Mouse (Mus musculus): ENCODE measurements around the gene Slc17a4.

Gene Slc17a4

DNA sequence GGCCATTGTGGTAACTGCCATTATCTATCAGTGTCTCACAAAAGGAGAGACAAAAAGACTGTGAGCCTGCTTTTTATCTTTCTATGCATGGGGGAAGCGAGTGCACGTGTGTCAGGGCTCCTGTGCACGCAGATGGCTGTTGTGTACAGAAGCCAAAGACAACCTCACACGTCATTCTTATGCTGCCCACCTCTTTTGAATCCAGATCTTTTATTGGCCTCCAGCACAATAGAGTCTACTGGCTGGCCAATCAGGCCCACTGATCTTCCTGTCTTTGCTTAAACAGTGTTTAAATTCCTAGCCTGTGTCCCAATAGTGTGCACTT, 21.6 kb downstream of the Slc17a4 start:
- DNase-seq (ENCODE audit: low read depth in 1 of 2, low spot score in 2 of 2): no peak

DNA sequence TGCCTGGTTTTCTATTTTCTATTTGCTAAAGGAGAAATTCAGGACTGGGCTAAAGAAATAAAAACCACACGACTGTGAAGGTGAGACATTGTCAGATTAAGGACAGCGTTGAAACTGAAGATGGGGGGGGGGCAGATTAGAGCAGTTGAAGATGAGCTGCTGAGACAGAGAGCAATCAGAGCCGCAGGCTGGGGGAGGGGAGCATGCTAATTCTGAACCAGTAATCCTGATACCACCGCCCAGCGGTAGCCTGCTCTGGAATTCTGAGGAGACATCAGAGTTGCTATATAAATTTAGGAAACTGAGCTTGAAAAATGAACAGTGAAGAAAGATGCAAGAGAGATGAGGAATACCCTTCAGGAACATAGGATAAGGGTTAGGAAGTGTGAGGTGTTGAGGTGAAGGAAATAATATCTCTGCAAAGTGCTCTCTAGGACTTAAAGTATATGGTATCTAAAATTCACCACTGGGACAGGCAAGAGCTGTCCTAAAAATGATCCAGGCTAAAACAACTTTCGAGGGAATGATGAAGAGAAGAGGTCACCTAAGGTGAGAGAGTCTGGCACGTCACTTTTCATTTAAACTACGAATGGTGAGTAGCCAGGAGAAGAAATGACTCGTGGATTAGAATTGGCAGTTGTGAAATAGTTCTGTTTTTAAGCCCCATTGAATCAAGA, 22.1 kb downstream of the Slc17a4 start:
- no peak for DNase-seq (ENCODE audit: low read depth in 1 of 2, low spot score in 2 of 2)

DNA sequence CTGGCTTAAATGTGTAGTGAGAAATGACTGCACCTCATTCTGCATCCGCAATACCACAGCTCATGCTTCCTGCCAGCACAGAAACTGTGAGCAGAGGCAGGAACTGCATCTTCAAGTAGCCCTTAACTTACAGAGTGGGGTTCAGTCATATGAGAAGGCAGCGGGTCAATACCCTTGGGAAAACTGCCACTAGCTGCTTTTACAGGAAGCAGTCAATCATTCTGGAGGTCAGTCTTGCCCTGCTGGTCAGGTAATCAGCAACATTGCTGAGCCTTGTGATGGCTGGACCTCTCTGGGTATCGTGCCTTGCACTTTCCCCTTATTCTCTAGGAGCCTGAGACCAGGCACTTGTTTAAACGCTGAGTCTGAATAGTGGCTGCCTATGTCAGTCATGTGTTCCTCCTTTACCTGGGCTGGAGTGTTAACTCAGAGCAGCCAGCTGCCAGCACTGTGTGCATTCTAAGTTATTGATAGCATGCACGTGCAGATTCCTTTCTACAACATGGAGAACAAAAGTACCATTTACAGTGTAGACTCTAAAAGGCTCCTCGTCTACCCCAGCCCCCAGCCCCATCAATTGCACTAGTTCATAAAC, 25.7 kb downstream of the Slc17a4 start:
- DNase-seq (ENCODE audit: low read depth in 1 of 2, low spot score in 2 of 2): no peak

DNA sequence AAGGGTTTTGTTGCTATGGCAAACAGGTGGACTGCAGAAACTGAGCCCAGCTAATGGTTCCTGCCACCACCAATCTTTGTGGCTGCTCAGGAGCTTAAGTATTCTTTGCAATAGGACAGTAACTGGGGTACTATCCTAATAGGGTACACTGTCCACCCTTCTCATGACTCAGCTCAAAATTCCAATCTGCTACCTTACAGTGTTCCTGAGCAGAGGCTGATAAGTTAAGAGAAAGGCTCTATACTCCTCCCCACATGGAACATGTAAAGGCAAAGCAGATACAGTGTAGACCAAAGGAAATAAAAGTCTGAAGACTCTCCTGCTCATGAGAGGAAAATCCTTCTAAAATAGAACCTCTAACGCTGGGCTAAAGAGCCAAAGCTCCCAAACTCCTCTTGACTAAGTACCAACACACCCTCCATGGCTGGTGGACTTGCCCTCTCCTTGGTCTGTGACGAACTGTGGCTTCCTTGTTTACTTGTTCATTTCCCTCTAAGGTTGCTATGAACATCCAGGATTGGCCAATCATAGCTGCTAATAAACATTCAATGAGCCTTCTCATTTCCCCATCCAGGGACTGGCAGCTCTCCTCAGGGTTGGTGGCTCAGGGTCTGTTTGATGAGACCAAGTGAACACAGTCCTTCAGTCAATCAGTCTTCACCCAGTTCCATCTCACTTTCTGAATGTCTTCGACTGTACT, 27.6 kb downstream of the Slc17a4 start:
- DNase-seq (ENCODE audit: low read depth in 1 of 2, low spot score in 2 of 2): no peak

DNA sequence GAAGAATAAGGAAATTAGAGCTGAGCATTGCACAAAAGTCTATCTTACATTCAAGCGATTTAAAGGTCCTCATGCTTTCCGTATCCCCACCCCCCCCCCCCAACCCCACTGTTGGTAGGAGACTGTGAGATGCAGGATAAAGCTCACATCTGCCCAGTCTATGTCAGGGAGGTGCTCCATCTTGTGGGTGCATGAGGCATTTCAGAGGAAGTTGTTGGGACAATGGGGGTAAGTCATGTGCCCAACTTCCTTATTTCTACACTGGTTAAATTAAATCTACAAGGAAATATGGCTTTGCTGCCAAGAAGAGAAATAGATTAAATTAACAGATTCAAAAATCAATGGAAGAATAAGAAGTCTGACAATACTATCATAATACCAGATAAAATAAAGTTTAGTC, 29.3 kb downstream of the Slc17a4 start:
- no peak for DNase-seq (ENCODE audit: low read depth in 1 of 2, low spot score in 2 of 2)

DNA sequence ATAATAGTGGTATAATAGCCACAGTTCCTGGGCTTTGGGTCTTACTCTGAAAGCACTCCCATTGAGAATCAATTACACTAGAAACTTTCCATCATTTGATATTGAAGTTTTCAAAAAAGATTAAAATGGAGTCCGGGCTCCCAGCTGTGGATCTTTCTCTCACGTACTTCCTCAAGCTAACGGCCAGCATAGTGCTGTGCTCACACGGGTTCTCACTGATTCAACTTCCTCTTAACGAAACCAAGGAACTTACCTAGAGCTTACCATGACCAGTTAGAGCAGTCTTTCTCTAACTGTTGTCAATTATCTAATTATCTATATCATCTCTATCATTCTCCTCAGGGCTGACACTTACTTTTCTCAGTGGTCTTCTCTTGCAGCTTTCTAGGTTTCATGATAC, 35.2 kb downstream of the Slc17a4 start:
- no peak for DNase-seq (ENCODE audit: low read depth in 1 of 2, low spot score in 2 of 2)

DNA sequence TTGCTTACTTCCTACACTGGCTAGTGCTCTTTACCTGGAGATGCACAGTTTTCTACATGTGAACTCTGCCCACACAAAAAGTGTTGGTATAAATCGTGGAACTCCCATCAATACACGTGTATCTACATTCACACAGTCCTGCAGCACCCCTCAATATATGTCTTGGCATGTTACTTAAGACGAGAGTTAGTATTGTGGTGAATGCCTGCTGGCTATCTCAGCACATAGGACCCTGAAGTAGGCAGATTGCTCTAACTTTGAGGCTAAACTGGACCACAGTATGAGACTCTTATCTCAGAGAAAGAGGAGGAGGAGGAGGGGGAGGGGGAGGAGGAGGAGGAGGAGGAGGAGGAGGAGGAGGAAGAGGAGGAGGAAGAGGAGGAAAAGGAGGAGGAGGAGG, 35.7 kb downstream of the Slc17a4 start:
- no peak for DNase-seq (ENCODE audit: low read depth in 1 of 2, low spot score in 2 of 2)

DNA sequence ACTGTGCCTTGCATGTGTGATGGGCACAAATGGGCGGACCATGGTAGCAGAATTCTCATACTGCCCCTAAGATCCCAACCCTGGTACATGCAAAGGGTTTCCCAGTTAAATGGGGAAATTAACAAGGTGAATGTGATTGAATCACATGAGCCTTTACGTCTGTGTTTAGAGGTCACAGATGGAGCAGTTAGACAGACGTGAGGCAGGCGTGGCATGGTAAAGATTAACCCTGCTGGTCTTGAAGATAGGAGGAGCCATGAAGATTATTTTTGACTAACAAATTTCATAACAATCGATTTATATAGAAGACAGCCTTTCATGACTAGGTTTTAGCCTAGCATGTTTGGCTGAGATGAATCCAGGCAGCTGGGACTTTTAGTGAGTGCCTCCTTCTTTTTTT, 41.7 kb downstream of the Slc17a4 start:
- no peak for DNase-seq (ENCODE audit: low read depth in 1 of 2, low spot score in 2 of 2)

DNA sequence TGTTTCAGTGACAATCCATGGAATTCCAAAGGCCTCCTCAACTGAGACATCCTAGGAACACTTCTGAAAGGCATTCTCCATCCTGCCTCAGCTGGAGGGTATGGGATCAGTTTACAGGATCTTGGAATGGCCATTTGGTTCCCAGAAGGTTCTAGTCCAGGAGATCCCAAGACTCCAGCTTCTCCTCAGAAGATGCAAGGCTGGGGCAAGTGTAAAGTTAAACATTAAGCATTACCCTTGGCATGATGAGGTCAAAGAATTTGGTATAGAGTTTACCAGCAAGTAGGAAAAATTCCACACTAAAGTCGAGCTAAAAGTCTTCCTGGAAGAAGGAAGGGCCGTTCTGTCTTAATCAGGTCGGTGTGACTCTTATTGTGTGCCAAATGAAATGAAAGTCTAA, 44.8 kb downstream of the Slc17a4 start:
- no peak for DNase-seq (ENCODE audit: low read depth in 1 of 2, low spot score in 2 of 2)

DNA sequence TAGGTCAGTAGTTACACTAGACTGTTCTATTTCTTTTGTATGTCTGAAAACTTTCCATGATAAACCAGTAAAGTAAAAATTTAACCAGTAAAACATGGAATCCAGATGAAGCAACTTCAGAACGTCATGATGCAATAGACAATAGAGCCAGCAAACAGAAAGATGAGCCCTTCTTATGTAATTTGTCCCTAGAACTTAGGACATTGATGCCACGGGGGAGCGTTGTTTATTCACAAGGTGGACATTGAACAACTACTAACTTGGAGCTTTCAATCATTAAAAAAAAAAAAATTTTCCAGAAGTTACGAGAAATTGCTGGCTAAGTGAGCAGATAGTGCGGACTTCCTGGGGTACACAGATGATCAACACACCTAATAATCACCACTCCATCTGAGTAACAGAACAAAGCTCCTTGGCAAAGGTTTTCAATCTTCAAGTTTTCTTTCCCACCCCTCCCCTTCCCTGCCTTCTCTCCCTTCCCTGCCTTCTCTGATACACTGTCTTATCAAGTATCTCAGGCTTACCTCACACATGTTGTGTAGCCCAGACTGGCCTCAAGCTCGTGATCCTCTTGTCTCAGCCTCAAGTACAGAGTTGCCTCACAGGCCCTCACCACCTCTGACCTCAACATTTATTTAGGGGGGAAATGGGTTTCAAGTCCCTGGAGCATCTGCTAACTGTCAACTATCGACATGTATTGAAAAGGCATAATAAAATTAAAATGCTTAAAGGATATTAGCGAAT, 45.8 kb downstream of the Slc17a4 start:
- DNase-seq (ENCODE audit: low read depth in 1 of 2, low spot score in 2 of 2): no peak

DNA sequence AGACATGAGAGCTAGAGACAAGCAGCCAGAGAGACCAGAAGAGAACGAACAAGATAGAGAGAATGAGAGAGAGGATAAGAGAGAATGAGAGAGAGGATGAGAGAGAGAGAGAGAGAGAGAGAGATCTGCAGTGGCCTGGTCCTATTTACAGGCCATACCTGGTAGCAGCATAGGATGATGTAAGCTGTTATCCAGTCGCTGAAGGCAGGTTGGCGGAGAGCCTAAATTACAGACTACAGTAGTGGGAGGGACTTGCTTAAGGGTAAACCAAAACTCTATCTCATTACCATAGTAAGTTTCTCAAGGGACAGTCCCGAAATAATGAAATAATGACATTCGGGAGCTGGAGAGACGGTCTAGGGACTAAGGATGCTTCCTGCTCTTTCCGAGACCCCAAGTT, 47.4 kb downstream of the Slc17a4 start, which contains the start of gene Slc17a1:
TSS of gene Slc17a1 (plus strand) at position 346 of the 400 bp plus-strand sequence.
- DNase-seq (ENCODE audit: low read depth in 1 of 2, low spot score in 2 of 2): no peak

DNA sequence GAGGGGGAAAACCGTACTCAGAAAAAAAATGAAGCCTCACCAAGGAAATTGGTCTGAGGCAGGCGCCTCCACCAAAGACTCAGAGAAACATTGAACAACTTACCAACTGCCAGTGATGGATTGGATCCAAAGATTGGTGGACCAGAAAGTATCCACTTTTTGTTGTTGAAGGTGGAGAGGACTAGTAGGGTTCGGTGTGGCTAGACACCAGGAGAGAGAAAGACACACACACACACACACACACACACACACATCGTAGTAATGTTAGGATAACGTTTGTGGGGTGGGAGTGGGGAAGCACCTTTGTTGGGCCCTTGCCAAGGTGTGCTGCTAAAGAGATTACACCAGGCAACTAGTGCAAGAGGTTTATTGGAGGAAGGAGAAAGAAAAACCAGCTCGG, 47.8 kb downstream of the Slc17a4 start:
- DNase-seq (ENCODE audit: low read depth in 1 of 2, low spot score in 2 of 2): no peak

DNA sequence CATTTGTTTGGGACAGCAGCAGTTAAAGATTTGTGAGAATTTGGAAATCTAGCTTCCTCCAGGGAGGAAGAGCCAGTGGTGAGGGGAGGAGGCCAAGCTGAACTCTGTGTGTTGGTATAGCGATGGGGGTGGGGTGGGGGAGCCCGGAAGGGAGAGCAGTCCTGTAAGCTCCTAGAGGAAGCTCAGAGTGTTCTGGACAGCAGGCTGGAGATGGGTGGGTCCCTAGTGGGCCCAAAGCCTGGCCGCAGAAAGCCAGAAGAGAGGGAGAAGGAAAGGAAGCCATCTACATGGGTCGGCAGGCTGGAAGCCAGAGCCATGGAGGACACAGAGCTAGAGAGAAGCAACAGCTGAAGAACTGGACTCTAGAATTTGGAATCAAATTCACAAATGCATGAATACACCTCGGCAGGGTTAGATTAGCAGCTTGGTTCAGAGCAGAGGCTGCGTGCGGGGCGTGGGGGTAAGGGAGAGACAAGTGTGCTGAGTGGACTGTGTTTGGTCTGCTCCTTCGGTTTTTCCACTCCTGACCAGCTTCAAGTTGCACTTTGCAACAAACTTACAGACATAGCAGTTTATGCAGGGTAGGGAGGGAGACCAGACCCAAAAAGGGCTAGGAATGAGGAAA, 48.6 kb downstream of the Slc17a4 start:
- DNase-seq (ENCODE audit: low read depth in 1 of 2, low spot score in 2 of 2): no peak

DNA sequence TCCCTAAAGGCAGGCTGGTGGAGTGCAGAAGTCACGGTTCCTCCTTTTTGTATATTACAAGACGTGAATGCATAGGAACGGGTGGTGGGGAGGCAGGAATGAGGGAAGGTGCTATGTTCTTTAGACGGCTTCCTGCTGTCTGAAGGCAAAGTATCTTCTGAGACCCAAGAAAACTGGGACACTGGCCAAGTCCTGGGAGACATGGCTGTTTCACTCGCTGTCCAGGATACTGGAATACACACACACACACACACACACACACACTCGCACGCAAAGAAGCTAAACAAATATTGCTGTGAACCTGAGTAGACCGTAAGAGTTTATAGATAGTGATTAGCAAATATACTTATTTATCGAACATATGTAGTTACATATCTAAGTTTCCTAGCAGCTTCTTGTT, 50.1 kb downstream of the Slc17a4 start:
- DNase-seq (ENCODE audit: low read depth in 1 of 2, low spot score in 2 of 2): no peak

DNA sequence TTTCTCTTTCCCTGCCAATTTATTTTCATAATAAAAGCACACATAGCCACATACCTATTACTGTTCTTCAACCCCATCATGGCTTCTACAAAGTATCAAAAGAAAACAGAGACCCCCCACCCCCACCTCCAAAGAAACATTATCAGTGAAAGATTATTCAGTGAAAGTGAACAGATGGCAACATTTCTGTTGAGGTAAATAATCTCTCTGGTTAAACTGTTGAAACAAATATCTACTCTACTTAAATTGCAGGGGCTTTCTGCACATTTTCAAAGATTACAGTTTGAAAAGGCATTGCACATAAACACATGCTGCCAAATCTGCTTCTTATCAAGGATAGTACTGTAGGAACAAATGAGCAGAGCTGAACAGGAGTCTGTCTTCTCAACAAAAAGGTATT, 53.0 kb downstream of the Slc17a4 start:
- DNase-seq (ENCODE audit: low read depth in 1 of 2, low spot score in 2 of 2): no peak

DNA sequence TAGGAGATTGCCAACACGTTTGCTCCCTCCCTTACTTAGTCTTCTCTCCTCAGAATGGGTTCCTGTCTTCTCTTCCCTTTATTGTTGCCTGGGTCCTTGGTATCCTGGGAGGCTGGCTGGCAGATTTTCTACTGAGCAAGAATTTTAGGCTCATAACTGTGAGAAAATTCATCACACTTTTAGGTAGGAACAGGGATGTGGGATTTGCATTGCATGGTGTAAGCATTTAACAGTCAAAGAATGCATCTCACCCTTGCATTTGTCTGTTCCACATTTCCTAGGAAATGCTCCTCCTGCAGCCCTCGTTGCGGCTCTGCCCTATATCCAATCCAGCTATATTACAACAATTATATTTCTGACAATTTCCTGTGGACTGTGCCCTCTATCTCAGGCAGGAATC, 58.4 kb downstream of the Slc17a4 start:
- DNase-seq (ENCODE audit: low read depth in 1 of 2, low spot score in 2 of 2): no peak

DNA sequence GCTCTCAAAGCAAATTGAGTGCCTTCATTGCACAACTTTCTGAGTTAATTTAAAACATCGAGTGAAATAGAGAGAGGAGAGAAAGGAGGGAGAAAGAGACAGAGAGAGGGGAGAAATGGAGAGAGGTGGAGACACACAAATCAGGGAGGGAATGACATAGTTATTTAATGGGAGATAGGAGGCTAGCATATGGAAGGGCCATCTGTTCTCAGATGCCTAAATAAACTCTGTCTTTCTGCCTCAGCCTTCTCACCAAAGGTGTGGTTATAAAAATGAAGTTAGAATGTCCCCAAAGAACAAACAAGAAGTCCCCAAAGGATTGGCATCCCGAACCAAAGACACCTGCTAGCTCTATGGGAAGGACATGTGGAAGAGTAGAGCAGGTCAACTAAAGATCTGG, 65.5 kb downstream of the Slc17a4 start:
- DNase-seq (ENCODE audit: low read depth in 1 of 2, low spot score in 2 of 2): no peak

Data from monocyte, adult 2 months (primary cell).